Mouse (Mus musculus): ENCODE measurements around the gene Arhgap18.
A peak's percentile ranks its signal among the peaks of the same experiment; 100 is the strongest.

Gene Arhgap18

DNA sequence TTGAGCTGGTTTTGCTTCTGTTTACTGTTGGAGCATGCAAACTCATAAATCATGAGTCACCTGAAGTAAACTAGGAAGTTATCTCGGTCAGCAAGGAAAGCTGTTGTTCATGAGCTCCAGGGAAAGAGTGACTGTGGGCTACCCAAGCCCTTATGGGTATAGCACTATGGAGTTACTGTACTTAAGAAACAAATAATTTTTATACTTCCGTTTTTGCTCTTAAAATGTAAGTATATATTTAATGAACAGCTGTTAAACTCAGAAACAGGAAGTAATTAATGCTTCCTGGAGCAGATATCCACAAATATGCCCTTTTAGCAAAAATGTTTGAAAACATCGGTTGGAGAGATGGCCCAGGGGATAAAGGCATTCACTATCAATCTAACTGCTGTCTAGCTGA is 27.4 kb downstream of the Arhgap18 start:
- no peak for DNase-seq

DNA sequence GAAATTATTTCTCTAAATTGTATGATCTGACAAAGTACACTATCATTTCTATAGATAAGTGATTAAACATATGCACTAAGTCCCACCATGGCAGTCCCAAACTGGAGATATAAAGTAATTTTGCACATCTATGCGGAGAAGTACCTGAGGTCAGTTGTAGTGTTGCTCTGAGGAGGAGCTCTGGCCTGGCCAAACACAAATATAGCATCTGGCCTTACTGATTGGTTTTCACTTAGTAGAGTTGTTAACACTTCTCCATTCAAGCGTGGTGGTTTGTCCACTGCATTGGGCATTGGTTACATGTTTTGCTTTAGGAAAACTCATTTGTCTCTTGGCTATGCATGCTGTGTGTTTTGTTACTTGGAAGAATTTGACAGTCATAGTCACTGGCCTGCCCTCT is 36.5 kb downstream of the Arhgap18 start:
- DNase-seq, result no peak

DNA sequence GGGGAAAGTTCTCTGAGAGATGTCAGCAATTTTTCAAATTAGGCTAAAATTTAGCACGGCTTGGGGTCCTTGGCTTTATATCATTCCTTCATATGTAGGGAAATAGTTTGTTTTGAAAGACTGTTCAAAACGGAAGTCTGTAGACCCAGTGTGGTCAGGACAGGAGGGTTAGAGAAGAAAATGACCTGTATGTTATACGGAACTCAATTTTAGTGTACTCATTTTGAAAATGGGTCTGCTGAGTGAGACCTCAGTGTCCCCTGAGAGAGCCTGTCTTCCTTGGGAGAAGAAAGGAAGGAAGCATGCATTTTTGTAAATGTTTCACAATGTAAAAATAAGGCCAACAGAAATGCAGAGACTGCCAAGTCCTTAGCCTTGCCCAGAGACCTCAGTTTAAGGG is 38.6 kb downstream of the Arhgap18 start:
- no peak for DNase-seq

DNA sequence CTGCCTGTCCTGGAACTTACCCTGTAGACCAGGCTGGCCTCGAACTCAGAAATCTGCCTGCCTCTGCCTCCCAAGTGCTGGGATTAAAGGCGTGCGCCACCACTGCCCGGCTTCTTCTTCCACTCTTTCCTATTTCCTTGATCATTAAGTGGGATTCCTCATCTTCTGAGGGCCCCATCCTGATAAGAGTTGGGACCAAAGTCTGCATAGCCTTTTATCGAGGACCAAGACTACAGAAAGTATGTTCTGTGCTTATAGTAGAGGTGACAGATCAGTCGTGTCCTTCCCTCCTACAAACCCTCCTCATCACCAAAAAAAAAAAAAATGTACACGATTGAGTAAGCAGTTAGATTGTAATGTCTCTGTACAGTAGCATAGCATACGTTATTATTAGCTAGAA is 39.8 kb downstream of the Arhgap18 start:
- DNase-seq, result no peak

DNA sequence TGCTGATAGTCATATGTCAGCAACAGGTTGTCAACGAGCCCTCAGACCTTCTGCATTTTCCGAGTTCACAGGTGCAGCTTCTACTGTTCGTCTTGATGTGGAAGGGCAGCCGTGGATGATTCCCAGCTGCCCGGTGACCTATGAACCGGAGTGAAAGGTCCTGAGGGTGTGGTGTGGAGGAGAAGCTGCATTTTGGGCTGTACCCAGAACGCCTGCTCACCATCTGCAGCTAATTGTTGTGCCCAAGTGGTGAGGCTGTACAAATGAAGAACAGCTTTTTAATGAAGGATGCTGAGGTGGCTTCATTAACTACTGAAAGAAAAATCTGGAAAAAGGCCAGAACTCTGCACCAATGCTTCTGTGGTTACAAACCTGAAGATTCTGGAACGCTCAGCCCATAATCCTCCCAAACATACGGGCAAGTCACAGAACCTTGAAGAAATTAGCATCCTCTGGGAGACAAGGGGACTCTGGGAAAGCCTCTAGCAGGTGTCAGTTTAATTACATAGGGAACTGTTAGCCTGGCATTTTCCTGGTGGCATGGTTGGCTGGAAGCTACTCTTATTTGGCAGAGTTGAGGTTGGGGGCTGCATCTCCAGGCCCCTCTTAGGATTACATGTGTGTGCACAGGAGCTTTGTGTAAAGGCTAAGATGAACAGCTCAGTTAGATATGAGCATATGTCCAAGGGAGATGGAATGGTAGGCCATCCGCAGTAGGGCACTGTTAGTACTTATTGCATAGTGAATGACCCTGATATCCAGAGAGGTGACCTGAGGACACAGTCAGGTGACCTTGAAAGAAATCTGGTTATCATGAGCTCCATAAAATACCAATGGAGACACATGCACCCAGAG is 43.4 kb downstream of the Arhgap18 start:
- DNase-seq, result no peak

DNA sequence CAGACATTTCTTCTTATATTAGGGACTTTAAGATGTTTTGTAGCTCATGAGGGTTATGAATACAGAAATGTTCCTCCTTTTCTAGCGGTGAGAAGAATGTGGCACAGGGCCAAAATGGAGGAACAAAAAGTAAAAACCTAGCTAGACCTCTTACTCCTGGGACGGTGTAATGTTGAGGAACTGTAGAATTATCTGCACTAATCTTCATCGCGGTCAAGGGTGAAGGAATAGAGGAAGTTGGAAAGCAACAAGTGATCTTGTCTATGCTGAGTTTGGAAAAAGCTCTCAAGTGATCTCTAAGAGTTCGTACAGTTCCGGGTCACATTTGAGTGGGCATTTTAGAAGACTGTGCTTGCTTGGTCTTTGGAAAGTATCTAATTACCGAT is 44.1 kb downstream of the Arhgap18 start:
- DNase-seq, result no peak

DNA sequence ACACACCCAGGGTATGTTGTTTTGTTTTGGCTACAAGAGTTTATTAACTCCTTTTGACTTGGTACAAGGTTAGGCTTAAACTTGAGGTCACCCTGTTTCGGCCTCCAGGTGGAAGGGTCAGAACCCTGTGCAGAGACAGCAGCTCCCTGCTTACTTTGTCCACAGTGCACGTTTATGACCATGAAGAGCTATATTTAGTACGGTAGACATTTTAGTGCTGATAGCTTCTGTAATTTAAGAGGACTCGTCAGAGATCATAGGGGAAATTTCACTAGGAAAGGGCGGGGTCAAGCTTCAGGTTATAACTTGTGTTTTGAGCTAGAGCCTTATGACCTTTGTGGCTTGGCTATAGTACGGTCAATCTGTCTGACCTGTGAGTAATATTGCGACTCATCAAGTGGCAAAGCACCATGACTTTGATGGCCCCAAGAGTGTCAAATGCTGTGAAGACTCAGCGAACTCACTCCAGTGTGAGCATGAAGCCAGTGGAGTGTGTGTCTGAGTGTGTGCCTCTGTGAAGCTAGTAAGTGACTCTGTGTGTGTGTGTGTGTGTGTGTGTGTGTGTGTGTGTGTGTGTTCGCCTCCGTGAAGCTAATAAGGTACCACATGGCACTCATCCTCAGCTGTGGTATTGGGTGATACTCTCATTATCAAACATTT is 45.7 kb downstream of the Arhgap18 start:
- no peak for DNase-seq

DNA sequence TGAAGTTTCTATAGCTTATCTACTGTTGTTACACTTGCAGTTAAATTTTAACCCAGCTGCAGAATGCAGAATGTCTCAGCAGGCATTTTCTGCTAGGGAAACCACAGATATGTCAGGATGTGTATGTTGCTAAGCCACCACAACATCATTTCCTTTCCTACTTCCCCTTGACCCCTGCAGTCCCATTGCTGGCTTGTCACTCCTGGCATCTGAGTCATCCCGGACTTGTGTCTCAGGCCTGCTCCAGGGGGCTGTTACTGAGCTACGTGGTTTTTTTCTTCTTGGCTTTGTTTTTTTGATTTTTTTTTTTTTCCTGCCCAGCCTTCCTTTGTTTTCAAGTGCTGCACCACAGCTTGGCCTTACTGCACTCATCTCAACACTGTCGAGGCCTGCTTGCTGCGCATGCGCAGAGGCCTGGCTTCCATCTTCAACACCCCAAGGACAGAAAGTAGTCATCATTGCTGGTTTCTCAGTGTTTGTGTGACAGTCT is 46.4 kb downstream of the Arhgap18 start:
- peak; percentile 59 for DNase-seq

DNA sequence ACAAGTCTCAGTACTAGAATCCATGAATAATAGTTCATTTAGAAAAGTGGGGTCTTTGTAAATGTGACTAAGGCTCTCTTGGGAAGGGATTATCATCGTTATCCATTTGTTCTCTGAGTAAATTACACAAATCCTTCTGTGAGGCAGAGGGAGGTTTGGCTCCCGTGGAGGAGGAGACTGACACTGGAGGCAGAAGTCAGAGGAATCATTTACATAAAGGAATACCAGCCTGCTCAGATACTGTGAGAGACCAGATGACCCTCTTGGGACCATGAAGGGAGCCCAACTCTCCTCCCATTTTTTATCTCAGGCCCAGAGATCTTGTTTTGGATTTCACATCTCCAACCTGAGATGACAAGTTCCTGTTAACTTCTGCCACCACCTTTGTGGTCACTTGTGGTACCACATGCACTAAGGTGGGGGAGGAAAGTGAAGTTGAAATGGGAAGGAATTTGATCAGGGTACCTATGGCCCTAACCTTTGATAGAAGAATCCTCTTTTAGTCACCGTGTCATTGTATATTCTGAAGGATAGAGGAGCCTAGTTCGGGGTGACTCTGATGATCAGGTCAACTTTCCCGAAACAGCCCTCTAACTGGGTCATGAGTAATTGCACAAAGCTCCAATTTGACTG is 51.2 kb downstream of the Arhgap18 start:
- DNase-seq, result no peak

DNA sequence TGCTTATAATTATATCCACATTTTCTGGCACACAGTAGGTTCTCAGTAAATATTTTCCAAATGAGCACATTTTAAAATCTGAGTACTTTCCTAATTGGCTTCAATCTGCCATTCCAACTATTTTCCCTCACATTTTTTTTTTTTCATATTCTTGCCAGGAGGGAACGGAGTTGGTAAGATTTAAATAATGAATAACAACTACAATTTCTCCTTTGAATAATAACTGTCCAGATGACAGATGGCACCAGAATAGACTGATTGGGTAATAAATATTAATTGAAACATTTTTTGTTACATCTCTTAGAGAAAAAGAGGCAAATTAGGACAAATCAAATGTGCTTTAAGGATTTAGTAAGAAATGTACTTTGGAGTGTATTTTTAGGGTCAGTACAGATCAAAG is 51.8 kb downstream of the Arhgap18 start:
- no peak for DNase-seq

DNA sequence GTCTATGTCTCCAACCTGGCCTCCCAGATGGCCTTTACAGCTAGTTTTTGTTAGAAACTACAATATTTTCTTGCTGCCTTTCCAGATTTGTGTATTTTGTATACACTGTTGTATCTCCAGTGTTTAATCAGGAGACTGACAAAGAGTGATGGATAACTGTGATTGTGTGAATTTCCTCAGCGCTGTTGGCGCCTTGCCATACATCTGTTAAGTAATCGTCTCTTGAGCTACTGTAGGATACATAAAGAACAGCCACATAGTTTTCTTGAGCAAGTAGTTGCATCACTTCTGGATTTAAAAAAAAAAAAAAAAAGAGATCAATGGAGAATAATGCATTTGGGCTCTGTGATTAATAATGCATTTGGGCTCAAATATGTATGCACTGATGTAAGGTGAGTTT is 52.9 kb downstream of the Arhgap18 start:
- DNase-seq, result peak; percentile 21

DNA sequence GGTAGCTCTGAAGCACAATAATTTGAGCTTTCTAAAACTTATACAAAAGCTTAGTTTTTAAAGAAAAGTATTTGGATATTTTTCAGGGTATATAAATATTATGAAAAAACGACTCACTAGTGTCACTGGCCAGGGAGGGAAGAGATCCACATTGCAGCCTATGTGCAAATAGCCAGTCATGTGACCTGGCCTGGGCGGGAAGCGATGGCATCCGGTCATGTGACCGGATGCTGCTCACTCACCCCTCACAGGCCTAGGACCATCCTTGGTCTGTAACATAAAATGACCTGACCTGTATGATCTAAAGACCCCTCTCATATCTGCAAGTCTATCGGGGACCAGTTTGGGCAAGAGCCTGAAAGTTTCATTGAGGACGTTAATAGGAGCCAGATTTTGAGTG is 56.8 kb downstream of the Arhgap18 start:
- DNase-seq, result no peak

DNA sequence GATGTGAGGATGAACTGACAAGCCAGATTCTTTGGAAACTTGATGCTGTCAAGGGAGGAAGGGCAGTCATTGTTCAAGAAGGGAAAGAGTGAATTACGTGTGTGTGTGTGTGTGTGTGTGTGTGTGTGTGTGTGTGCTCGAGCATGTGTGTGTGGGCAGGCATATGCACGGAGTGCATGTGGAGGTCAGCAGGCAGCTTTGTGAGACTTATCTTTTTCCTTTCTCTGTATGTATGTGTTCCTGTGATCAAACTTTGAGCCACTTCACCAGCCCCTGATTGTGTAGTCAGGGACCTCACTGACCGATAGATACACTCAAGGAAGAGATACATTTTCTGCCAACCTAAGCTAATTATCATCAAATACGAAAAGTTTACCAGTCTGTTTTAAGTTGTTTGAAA is 57.6 kb downstream of the Arhgap18 start:
- DNase-seq, result no peak

DNA sequence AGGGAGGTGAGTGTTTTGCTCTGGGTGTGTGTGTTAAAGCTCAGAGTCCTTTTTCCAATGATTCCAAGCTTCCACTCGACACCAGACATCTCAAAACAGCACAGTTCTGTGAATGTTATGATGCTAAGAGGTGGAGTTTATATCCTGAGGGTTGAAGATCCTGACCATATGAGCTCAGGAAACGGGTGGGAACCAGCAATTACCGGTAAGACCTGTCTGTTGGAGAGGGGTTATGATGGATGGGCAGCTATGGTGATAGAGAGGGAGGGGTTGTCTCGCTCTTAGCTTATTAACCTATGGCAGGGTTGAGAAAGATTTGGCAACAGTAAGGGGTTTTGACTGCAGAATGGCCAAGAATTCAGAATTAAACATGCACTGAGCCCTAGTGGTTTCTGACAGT is 58.1 kb downstream of the Arhgap18 start:
- DNase-seq, result no peak

DNA sequence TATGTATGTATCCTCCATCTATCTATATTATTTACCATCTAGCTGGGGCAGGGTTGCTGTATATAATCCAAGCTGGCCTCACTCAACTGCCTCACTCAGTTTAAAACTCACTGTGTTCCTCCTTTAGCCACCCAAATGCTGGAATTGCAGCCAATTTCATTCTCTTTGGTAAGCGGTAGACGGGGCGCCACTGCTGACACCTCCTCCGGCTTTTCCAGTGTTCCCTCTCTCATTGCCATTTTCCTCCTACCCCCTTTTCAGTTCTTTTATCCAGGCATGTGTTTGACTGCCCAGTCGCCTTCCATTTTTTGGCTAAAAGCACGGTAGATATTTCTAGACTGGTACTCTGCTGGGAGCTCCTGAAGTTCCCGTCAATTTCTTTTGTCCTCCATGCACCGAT is 62.4 kb downstream of the Arhgap18 start:
- no peak for DNase-seq

DNA sequence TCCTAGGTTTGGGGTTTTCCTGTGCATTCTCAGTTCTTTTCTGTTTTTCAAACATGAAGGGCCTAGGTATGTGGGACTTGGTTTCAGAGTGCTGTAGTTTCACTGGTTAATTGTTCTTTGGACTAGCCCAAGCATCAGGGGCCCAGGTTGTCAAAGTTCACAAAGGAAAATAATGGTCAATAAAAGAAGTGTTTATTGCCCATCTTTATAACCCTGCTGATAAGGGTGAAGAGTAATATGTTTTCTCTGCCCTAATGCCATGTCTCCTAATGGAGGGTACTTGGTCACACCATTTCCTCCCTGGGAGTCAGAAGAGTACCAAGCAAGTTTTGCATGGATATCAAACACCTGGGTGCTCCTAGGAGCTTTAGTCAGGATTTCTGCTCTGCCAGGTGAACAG is 67.1 kb downstream of the Arhgap18 start:
- DNase-seq, result no peak

DNA sequence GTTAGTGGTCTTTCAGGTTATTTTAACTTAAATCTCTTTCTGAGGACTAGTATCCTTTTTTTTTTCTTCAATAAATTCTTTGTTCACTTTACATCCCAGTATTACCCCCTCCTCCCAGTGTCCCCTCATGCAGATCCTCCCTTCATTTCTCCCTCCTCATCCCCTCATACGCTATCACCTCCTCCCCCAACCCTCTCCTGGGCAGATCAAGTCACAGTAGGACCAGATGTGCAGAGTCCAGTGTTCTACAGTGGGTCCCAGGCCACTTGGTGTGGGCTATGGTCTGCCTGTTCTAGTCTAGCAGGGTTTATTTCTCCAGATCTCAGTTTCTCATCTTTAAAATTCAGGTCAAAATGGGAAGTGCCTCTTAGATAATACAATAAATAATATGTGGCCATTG is 67.7 kb downstream of the Arhgap18 start:
- no peak for DNase-seq

DNA sequence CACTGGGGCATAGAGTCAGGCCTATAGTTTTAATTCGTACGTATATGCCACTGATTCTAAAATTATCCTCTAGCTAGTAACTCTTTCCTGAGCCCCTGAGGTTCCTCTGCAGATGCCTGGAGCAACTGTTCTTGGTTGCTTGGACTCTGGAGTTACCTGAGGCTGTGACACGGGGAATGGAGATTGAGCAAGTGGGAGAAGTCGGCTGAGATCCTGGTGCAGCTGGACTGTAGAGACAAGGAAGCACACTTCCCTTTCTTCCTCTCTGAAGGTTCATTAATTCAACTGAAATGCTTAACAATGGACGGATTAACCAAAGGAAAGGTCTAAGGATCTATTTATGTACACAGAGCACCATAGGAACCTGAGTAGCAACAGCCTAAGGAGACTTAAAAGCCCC is 70.8 kb downstream of the Arhgap18 start:
- DNase-seq, result no peak

DNA sequence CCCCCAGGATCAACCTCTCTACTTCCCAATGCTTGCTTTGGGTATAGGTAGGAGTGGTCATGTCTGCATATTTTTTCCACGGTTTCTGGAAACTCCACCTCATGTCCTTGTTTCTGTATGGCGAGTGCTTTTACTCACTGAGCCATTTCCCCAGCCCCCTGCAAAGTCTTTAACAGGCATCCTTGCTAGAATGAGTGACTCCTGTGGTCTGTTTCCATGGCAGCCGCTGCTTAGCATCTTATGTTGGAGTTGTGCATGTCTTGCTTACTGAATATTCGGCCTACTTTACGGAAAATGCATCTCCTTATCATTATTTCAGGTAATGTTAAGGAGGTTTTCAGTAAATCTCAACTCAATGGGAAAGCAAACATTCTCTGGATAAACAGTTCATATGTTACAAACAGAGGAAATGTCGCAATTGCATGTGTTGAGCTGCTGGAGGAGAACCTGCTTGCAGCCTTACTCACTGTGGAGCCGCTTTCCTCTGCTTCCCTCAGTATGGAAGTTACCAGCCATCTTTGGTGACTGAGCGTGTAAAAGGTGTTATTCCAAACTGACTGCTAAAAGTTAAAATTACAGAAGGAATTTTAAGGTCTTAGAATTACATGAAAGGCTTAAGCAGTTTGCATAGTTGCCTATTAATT is 72.1 kb downstream of the Arhgap18 start:
- DNase-seq, result no peak

DNA sequence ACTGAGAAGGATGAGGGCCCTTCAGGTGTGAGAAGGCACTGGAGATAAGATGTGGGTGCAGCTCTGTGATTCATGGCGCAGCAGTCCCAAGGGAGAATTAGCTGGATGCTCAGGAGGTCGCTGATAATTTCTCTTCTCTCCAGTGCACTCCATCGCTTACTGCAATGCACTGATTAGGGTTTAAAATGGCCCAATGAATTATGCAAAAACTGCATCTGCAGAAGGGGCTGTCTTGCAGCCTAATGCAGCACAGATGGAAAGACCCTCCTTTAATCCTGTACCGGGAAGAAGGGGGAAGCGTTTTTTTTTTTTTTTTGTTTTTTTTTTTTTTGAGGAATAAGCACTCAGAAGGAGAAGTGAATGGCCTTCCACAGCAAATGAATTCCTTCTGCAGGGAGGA is 74.1 kb downstream of the Arhgap18 start:
- DNase-seq, result no peak

DNA sequence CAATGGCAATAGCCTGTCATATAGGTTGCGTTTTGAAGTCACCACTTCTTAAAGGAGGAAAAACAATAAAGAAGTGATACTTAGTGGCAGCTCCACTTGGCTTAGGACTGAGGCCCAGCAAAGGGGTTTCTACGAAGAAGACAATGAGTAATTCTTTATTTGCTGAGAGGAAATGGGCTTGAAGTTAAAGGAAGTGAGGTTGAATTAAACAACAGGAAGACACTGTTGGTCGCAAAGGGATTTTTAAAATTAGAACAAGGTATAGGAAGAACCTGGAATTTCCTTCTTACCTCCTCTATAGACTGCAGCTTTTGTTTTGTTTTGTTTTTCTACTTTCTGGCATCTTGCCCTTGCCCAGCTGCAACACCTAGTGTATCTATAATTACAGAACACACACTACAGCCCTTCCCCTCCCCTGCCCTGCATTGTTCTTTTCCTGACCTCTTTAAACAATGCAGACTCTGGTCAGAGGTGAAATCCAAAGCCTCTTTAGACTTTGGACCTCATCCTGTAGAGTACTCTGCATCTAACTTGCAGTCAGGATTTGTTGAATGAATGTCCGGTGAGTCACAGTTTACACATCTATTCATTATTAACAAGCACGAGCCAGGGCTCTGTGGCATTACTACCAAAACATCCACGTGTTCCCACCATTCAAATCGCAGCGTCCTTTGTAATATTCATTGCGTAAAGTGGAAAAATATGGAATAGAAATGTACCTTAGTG is 75.4 kb downstream of the Arhgap18 start:
- peak; percentile 20 for DNase-seq

DNA sequence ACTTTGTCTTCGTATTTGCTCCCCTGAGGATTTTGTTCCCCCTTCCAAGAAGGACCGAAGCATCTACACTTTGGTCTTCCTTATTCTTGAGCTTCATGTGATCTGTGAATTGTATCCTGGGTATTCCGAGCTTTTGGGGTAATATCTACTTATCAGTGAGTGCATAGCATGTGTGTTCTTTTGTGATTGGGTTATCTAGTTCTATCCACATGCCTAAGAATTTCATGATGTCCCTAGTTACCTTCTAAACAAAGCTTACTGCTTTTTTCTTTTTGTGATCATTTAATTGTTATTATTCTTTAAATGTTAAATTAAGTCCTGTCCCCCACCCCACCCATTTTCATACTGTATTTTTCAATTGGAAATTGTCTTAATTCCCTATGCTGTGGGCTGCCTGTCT is 78.8 kb downstream of the Arhgap18 start:
- DNase-seq, result no peak
